Mouse (Mus musculus) adrenal gland, postnatal 10 days (tissue): ENCODE results near the gene Tnfrsf23. TPM values are rescaled to one million over a fixed set of nuclear protein-coding genes. Genes with fewer than 3 reads are reported as not detected.
A peak's percentile ranks its signal among the peaks of the same experiment; 100 is the strongest.
"Not testable (repeated sequence)": the region's sequence is repeated elsewhere in the genome, so short reads cannot be mapped to it uniquely, and the experiment has no call there.

ENCODE experiments used
- DNase-seq: peaks from one replicate; pipeline ENCODE4 v3.0.0; 2021; ENCODE audit warnings: mixed read lengths
- long read RNA-seq, 2 experiments: library from polyadenylated mRNA; stranded (forward); transcript quantifications; one replicate each; pipeline ENCODE4 v2.0.0; 2021
- total RNA-seq, 2 experiments: library from RNA; stranded (reverse); gene quantifications; 2 replicates each; pipeline ENCODE4 v1.2.3; 2021

The Tnfrsf23 gene
- 1 to 10 TPM; 2.4 to 3.0 TPM for total RNA-seq
- long read RNA-seq, experiment 1, partial matches to known transcripts: 0 of 2 reads
- long read RNA-seq, experiment 1, other reads (novel, unspliced or antisense): 1 of 2 reads
- long read RNA-seq, experiment 2: 0 reads

DNA sequence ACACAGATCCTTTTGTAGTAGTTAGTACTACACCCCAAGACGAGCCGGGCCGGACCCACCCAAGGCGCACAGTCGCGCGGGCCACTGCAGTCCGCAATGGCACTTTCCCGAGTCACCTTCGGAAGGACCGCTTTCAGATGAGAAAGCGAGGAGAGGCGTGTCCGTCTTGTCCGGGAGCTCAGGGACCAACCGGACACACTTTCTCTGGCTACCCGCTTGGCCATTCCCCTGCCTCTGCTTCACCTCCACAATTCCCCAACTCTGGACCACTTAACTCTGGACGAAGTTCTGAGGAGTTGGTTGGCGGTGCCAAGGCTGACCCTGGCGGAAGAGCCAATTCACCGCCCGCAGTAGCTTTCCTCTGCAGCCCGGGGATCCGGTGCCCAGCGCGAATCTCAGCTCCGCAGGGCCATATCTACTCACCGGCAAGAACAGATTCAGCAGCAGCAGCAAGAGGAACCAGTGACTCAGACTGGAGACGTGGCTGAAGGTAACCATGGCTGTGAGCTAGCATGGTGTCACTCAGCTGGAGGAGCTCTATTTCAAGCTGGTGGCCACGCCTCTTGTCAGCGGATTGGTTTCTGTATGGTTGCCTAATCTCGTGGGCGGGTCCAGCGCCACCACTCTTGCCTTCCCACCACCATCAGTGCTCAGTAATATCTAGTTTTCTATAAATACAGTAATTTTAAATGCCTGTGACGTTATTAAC lies at the start of gene Tnfrsf23:
Gene Tnfrsf23 (minus strand): TSS at position 514 of the 709 bp plus-strand sequence.
- peak; percentile 88 for DNase-seq

DNA sequence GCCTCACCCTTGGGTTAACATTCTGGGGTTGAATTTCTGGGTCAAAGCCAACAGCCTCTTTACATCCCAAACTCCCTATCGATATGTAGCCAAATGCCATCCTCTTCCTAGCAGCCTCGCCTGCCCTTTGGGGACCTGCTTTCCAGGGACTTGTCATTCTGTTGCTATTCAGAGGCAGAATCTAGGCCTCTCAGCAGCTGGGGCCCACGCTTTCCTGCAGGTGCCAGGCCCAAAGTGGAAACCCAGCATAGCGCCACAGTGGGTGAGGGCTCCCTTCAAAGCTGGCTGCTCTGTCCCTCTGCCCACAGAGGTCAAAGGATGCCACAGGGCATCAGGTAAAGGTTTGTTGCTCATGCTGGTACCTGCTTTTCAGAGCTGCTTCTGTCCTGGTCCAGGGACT lies 48.1 kb upstream of the Tnfrsf23 start:
- no peak for DNase-seq

DNA sequence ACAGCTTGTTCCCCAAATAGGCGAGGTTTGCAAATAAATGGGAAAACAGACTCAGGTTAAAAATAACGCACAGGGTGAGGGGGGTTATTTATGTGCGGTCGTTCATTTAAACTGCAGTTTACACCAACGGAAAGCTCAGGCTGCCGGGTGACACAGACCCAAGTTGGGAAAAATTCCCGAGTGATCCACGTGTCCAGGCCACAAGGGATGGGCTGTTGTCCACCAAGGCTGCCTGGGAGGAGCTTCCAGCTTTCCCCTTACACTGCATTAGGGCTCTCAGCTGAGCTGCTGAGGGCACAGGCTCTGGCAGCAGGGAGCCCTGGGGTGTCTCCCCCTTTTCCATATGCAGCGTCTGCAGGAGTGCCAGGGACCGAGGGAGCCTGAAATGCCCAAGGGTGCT lies 44.2 kb upstream of the Tnfrsf23 start:
- DNase-seq: peak; percentile 34

DNA sequence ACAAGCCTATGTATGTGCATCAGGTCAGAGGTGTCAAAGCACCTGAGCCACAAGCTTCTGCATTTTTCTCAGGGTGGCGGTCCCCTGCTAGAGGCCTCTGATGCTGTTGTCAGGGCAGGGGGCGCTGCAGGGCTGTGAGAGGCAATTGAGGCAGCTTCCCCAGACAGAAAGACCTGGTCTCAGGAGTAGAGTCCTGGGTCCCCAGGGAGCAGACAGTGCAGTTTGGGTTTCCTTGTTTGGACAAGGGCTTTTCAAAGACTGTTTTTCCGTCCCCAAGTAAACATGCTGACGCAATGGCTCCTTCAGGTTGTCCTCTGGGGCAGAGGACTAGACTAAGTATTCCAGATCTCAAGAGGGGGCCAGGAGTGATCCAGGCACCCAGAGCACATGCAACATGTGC lies 40.7 kb upstream of the Tnfrsf23 start:
- DNase-seq: no peak

DNA sequence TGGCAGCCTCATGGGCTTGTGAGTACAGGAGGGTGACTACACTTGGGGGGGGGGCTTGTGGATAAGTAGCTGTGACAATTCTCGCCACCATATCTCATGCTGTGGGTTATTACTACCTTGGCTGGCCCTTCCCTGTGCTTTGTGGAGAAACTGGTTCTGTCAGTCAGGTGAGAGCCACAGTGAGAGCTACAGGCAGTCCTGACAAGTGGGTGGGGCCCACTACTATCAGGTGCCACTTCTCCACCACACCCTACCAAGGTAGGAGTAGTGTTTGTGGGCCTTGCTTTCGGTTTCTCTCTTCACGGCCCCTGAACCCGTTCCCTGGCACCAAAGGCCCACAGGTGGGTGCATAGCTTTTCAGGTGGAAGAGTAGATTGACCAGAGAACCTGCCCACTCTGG lies 38.2 kb upstream of the Tnfrsf23 start:
- no peak for DNase-seq

DNA sequence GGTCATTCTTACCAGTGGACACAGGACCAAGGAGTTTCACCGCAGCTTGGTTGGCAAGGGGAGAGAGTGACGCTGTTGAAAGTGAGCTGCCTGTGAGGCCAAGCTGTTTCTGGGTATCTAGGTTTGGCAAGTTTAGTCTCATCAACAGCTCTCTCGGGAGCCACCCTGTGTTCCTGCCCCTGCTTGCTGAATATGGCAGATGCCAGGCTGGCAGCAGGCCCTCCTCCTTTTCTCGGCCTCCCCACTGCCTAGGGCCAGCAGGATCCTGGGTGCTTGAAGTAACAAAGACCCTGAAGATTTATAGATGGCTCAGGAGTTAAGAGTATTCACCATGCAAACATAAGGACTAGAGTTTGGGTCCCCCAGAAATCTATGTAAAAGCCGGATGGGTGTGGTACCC lies 37.0 kb upstream of the Tnfrsf23 start:
- peak; percentile 19 for DNase-seq

DNA sequence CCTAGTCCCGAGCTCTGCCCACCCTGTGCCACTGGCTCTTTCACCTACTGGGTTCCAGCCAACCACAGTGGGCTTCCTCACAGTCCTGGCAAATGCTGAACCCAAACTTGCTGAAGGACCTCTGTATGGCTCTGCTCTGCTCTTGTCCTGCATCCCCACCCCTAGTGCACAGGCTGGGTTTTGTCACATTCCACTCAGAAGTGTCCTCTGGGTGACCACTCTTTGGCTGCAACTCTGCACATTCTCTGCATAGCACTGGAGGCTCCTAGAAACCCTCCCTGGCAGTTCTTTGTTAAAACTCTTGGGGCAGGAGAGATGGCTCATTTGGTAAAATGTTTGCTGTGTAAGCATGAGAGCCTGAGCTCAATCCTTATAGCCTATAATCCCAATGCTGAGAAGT lies 32.1 kb upstream of the Tnfrsf23 start:
- DNase-seq: no peak

DNA sequence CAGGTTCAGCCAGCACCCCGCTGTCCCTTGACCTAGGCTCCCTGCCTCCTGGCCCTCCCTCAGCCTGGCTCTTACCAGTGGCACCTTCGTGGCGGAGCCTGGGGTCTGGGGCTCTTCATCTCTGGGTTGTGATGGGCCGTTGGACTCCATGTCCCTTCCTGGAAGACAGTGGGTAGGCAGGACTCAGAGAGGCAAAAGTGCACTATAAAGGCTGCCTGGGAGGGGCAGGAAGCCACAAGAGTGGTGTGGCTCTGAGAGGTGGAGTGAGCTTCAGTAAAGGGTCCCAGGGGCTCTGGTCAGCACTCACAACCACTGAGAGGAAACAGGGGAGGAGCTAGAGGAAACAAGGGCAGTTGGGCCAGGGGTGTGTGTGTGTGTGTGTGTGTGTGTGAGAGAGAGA lies 27.7 kb upstream of the Tnfrsf23 start:
- DNase-seq: no peak

DNA sequence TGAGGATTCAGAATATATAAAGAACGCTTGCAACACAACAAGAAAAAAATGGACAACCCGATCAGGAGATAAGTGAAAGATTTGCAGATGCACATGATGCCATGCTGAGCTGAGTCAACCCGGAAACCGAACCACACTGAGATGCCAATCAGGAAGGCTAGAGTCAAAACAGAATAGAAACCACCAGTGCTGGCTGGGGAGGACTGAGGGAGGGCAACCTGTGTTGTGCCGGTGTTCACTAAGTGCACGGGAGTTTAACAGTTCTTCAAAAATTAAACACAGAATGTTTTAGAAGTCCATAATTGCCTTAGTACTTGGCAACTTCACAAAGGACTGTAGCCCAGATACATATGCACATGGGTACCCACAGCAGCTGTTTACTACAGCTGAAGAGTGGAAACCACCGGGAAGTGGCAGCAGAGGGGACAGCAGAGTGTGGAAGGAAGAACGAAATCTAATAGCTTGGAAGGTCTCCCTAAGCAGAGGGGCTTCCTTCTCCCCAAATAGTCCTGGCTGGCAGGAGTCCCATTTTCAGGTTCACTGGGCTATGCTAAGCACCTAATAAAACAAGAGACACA lies 27.2 kb upstream of the Tnfrsf23 start:
- no peak for DNase-seq

DNA sequence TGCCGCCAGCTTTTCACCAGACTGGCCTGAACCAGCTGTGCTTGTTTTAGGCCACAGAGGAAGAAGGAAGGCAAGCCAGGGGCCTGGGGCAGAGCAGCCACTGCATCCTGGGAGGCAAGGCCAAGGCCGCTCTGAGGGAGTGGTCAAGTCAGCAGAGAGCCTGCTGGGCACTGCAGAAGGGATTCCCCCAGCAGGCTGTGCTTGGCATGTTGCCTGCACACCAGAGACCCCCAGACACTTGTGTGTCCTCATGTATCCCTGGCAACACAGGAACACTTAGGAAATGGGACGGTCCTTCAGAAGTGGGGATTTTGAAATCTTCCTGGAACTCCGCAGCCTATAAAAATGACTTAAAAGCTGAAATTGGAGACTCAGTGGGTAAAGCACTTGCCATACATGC lies 26.4 kb upstream of the Tnfrsf23 start:
- DNase-seq: no peak

DNA sequence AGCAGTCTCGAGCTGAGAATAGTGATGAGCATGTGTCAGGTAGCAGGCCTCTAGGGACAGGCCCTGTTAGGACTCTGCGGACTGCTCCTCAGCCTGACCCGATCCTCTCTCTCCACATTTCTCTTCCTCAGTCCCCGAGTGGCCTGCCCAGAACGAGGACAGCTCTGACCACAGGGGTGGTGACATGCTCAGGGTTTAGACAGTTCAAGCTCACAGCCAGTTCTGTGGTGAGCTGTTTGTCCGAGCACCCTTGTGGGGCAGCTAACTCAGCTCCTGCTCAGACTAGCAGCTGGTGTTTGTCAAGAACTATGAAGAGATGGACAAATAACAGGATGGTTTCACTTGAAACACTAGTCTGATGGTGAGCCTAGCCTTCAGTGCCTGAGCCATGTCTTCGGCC lies 25.7 kb upstream of the Tnfrsf23 start:
- no peak for DNase-seq

DNA sequence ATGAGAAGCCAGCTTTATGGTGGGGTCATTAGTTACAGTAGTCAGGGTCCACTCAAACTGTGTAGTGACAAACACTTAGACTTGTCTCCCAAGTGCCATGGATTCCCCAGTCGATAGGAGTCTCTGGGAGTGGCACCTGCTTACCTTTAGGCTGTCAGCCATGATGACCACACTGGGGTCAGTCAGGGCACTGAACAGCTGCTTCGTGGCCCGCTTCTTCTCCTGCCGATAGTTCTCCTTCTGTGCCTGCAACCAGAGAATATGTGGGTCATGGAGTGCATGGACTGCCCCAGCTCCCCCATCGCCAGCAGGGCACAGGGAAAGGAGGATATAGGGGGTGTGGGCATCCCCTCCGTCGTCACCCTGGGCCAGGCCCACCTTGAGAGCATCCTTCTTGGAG lies 23.7 kb upstream of the Tnfrsf23 start:
- no peak for DNase-seq

DNA sequence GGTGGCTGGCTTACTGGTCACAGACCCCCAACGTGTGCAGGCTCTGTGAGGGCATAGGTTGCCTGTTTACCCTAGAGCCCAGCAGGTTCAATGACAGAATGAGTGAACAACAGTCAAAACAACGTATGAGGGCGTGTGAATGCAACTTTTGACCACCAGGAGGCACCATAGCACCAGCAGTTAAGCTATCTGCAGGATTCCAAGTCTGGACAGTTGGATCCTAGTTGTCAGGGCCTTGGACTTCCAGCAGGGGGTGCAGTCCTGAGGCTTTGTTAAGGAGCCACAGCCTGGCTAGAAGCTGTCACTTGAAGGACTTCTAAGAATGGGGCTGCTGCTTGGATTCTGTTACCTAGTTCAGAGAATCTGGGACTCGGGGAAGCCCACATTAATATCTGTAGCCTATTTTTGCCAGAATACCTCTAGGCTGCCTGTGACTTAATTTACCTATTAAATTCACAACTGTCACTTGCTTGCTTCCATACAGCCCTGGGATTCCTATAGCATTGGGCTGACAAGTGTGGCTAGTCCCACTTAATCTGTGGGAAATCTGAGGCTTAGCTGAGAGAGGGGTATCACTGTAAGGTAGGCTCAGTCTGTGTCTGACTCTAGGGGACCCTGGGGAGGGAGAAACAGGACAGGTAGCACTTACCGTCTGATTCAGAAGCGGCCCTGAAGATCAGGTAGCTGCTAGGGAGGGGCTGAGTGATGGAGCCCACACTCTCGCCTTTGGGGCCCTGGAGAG lies 21.2 kb upstream of the Tnfrsf23 start:
- DNase-seq: peak; percentile 94

DNA sequence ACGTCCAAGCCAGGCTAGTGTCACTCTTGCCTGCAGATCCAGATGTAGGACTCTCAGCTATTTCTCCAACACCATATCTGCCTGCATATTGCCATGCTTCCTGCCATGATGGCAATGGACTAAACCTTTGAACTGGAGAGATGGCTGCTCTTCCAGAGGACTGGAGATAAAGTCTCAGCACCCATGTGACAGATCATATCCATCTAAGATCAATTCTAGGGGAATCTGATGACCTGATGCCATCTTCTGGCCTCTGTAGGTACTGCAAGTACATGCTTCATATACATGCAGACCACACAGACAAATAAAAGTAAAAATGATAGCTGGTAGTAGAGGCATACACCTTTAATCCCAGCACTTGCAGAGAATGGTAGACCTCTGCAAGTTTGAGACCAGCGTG lies 10.5 kb upstream of the Tnfrsf23 start:
- DNase-seq: peak; percentile 60

DNA sequence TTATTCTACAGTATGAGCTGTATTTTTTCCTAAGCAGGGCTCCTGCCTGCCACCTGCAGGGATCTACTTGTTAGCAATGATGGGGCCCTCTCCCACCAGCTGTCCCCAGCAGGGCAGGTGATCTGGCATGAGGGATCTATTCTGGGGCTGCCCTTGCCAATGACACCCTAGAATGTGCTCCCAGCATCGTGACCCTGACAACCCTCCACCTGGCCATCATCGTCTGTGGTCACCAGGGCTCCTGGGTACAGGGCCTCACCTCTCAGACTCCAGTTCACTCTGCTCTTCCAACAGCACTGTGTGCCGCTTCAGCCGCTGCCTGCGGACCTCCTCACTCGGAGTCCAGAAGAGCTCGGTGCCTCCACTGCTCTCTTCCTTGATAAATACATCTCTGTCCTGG lies 8.9 kb upstream of the Tnfrsf23 start:
- DNase-seq: no peak

DNA sequence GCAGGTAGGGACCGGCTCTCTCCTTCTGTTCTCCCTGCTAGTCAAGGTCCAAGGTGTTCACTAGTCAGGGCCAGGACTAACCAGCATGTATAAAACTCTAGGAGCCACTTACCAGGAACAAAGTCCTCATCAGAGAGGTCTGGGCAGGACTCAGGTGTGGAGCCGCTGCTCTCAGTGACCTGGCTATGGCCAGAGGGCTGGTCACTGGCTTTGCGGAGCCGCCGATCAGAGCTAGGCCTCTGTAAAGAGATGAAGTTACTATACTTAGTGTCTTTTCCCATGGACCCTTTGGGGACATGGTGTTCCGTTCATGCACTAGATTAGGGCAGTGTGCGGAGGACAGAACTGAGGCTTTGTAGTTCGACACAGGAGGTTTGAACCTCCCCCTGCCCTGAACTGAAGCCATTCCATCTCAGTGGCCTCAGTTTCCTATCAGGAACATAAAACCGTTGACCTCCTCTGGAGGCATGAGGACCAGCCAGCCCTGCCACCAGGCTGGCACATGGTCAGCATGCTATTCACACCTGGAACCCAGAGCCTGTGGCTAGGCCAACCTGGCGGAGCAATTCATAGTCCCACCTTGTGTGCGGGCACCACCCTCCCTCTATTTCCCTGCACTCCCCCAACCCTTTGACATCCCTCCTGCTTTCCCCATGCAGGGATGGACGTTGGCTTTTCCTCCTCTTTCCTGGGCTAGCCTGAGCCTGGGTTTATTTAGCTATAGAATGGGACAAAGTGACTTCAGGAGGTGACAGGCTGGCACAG lies 7.3 kb upstream of the Tnfrsf23 start:
- no peak for DNase-seq

DNA sequence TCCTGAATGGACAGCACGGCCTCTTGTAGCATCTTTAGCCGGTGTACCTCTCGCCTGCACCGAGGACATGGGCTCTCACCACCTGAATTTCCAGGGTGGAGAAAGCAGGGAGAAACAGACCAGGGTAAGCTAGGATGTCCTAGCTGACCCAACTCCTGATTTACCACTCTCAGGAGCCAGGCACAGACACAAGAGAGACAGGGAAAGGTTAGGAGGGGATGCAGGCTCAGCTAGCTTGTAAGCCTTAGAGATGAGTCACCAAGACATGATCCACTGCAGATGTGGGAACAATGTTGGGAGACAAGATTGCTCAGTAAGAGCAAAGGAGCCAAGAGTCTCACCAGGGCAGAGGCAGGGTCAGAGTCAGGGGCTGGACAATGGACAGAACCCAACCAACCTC lies 6.2 kb upstream of the Tnfrsf23 start:
- DNase-seq: no peak

DNA sequence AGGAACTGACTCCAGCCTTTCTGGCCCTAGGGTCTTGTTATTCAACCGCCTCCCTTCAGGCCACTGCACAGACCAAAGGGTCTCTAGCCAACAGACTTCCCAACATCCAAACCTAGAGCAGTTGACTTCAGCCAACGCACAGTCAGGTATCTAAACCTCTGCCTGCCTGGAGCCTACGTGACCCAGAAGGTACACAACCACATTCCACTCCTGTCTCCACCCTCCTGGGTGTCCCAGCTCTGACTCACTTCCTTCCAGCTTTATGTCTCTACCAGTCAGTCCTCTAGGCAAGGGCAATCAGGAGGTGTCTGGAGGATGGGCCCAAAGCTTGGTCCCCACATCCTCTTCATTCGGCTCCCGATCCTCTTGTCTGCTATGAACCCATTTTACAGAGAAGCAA lies 5.5 kb upstream of the Tnfrsf23 start:
- no peak for DNase-seq

DNA sequence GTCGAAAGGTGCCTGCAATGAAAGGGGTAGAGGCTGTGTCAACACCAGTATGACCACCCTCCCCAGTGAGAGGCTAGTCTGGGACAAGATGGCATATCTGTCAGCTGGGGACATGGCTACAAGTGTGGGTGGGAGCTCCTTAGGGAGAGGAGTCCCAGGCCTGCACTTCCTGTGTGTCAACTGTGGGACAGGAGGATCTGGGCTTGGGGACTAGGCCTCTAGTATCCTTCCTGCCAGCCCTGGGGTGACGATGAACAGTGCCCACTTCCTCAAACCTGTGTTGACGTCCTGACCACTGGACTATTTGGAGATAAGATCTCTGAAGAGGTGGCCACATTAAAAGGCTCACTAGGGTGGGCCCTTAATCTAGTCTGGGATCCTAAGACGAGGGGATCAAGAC lies 4.3 kb upstream of the Tnfrsf23 start:
- no peak for DNase-seq

DNA sequence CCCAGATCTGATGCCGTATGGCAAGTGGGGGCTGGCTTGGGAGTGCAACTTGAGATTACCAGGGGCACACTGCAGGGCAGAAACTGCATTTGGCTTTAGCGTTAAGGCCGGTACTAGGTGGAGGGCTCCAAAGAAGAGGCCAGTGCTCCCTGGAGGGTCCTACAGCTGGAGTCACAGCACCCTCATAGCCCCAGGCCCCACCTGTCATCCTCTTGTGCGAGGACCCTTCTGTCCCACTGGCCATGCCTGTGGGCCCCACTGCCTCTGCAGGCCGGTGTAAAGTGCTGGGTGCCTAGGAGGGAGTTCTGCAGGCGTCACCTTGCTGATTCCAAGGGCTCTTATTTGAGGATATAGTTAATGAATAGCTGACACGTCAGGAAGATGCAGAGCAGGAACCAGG lies 3.8 kb upstream of the Tnfrsf23 start:
- no peak for DNase-seq

DNA sequence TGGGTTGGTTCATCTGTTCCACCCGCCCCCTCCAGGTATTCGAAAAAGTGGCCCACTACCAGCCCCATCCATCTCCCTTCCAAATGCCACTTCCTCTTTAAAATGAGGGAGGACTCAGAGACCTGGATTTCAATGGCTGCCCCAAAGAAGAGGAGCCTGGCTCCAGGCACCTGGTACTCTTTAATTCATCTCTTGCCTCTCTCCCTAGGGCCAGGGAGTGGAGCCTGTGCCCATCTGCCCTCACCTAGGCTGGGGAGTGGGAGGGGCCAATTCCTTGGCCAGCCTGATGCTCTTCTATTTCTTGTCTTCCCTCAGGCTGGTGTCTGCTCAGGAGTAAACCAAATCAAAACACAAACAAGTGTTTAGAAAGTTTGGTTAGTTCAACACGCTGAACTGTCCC lies 1.0 kb upstream of the Tnfrsf23 start:
- not testable (repeated sequence) for DNase-seq

DNA sequence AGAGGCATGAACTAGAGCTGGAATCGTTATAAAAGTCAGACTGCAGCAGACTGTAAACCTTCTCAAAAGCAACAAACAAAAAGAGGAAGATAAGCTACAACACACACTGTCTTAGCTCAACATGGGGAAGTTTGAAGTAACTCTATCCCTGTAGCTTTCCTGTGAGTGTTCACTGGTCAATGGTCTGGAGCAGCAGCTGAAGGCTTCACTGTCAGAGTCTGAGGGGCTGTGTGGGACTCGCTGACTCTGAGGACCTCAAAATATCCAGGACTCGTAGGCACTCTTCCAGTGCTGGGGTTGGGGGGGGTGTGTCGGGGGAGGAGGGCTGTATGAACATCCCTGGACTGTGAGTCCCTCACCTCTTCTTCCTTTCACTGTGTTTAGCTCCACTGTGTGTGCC lies 519 bp upstream of the Tnfrsf23 start:
- not testable (repeated sequence) for DNase-seq

DNA sequence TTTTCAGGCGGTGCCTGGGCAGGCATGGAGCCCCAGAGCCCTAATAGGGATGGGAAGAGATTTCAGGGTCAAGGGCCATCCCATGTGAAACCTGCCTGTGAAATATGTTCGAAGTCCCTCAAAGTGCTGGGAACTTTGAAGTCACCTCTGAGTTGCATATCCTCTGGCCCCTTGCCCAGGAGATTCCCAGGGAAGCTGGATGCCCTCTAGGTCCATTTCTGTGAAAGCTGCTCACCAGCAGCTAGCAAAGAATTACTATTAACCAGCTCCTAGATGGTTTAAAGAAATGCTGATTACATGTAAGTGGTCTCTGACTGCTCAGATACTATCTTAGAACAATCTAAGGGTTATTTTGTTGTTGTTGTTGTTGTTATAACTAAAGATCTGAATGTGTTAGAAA lies 1.1 kb downstream of the Tnfrsf23 start:
- not testable (repeated sequence) for DNase-seq
